Mouse (Mus musculus): ENCODE results near the gene Itga4. TPM values are rescaled to one million over a fixed set of nuclear protein-coding genes. Genes with fewer than 3 reads are reported as not detected.

Itga4 gene
- polyA plus RNA-seq, 1 experiment from 2014 or later: 7.4 TPM

DNA sequence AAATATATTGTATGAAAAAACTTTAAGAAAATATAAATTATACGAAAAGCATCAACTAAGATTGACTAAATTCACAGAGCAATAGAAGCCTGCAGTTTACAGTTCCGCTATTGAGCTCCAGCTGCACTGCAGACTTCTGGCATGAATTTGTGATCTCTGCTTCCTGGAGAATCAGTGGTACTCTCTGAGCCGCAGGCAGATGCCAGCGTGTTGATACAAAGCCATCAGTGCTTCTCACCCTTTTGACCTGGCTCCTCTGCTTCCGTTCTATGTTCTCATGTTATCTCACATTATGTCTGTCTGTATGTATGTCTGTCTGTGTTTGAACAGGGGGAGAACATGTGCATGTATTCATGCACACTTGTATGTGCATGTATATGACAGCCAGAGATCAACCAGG is 6.9 kb upstream of the Itga4 start:
- ATAC-seq (ENCODE audit: insufficient number of reproducible peaks, low FRiP score, low TSS enrichment, low read depth): no peak
- no peaks in the 10 kb centered on the region for H3K36me3 ChIP-seq
- H3K9ac ChIP-seq: no peak overlapping the region
- H3K4me2 ChIP-seq: no peak overlapping the region
- no peaks in the 10 kb centered on the region for H3K4me1 ChIP-seq
- H3K4me3 ChIP-seq: no peak overlapping the region
- H3K27ac ChIP-seq: no peak overlapping the region
- H3K27me3 ChIP-seq: no peaks in the 10 kb centered on the region
- H3K9me3 ChIP-seq: no peaks in the 10 kb centered on the region
- WGBS: 72% methylated on average over 5 of the region's 5 CpGs

- WGBS: 27% methylated on average over 1 of the region's 1 CpGs
- Histone ChIP-seq H3K36me3 (no peaks in the 10 kb centered on the region), H3K4me1 (peaks cover 14% of the 10 kb centered on the region), H3K4me3 (no peak overlapping the region), H3K27me3 (no peaks in the 10 kb centered on the region), H3K27ac (no peak overlapping the region), H3K9me3 (no peaks in the 10 kb centered on the region), H3K9ac (no peak overlapping the region), H3K4me2 (no peak overlapping the region)
- no peak for ATAC-seq (ENCODE audit: insufficient number of reproducible peaks, low FRiP score, low TSS enrichment, low read depth)
These were observed 4.7 kb upstream of the Itga4 start for GRCm38 (mm10) chr2:79250510-79250909.

DNA sequence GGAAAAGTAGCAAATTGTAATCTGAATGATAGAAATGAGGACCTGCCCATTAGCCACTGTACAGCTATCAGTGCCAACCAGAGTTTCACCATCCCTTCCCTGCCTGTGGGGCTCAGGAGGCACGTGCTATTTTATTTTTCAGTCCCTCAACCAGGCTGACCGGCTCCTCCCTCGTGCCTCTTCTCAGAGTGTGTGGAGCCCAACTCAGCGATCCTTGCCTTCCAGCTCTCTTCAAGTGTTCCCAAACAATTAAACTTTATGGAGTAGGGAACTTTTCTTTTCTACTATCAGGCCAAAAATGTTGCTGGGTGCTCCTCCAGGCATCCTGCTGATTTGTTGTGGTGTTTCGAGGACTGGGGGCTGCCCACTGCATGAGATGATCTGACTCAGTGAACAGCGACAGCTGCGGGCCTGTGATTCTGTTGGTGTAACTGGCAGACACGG is 1.4 kb upstream of the Itga4 start:
- Histone ChIP-seq H3K4me2 (no peak overlapping the region), H3K27ac (no peak overlapping the region), H3K36me3 (no peaks in the 10 kb centered on the region), H3K4me1 (peaks cover 20% of the 10 kb centered on the region), H3K9ac (no peak overlapping the region), H3K27me3 (no peaks in the 10 kb centered on the region), H3K9me3 (no peaks in the 10 kb centered on the region), H3K4me3 (no peak overlapping the region)
- no peak for ATAC-seq (ENCODE audit: insufficient number of reproducible peaks, low FRiP score, low TSS enrichment, low read depth)
- 52% methylated on average over 8 of the region's 8 CpGs for WGBS

DNA sequence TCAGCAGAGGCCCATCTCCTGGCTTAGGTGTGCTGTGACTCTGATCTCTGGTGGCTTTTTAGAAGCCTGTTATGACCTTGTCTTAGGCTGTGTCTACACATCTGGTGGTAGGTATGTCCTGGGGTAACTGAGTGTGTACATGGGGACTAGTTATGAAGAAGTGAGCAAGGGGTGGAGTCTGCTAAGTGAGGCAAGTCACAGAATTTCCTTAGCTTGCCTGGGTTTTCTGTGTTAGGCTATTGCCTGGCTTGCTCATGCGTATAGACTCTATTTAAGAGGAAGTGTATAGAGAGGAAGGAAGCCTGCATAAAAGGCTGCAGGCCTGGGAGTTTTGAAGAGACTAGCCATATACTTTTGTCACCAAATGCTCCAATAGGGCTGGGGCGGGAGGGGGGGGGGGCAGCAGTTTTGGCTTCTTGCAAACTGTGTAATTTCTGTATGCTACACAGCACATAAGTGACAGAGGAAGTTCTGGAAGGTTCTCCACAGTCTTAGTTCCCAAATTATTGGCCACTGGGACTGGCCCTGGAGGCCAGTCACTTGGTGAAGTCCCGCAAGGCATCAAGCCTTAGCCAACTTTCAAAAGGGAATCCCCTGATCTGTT is 536 bp upstream of the Itga4 start:
- H3K27ac ChIP-seq: peak overlapping the region; percentile 22; the same call in 1 of the 2 replicates
- H3K9ac ChIP-seq: no peak overlapping the region
- peaks cover 20% of the 10 kb centered on the region for H3K4me1 ChIP-seq
- ATAC-seq (ENCODE audit: insufficient number of reproducible peaks, low FRiP score, low TSS enrichment, low read depth): no peak; the same call in 1 of the 2 replicates
- peak overlapping the region; percentile 47 for H3K4me3 ChIP-seq
- peak overlapping the region; percentile 88 for H3K4me2 ChIP-seq
- no peaks in the 10 kb centered on the region for H3K36me3 ChIP-seq
- no peaks in the 10 kb centered on the region for H3K9me3 ChIP-seq
- WGBS: 62% methylated on average over 3 of the region's 3 CpGs
- H3K27me3 ChIP-seq: no peaks in the 10 kb centered on the region

DNA sequence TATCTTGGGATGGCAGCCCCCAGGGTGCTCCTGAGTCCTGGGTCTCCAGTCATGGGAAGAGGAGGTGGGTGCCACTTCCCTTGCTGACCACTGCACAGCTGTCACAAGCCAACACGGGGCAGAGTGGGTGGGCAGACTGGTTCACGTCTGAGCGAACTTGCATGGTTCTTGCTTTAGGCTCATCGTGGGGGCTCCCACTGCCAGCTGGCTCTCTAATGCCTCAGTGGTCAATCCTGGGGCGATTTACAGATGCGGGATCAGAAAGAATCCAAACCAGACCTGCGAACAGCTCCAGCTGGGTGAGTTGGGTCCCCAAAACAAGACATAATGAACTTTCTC is 744 bp downstream of the Itga4 start:
- 0 out of 2 replicates have a peak, but pooled peaks have one; percentile 30 for ATAC-seq (ENCODE audit: insufficient number of reproducible peaks, low FRiP score, low TSS enrichment, low read depth)
- 0 out of 2 replicates have a peak overlapping the region, but pooled peaks have one; percentile 39 for H3K9ac ChIP-seq
- H3K36me3 ChIP-seq: no peaks in the 10 kb centered on the region
- H3K27me3 ChIP-seq: no peaks in the 10 kb centered on the region
- peak overlapping the region; percentile 88 for H3K4me2 ChIP-seq
- H3K9me3 ChIP-seq: no peaks in the 10 kb centered on the region
- peak overlapping the region; percentile 47 for H3K4me3 ChIP-seq
- 12% methylated on average over 7 of the region's 7 CpGs for WGBS
- peaks cover 20% of the 10 kb centered on the region for H3K4me1 ChIP-seq
- 0 out of 2 replicates have a peak overlapping the region, but pooled peaks have one; percentile 7 for H3K27ac ChIP-seq

DNA sequence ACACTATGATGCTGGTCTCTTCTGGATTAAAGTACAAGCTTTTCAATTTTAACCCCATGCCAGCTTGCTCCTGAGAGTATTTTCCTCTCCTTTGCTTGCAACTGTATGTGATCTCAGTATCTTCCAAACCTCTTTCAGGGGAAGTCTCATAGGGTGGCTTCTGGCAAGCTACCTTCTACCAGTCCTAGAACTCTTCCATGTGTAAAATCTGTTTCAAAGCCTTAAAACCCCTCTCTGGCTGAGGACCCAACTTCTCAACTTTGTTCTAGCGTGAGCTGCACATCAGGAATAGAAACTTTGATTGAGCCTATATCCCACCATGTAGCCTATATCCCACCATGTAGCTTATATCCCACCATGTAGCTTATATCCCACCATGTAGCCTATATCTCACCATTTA is 1.1 kb downstream of the Itga4 start:
- H3K4me1 ChIP-seq: peaks cover 20% of the 10 kb centered on the region
- H3K9me3 ChIP-seq: no peaks in the 10 kb centered on the region
- H3K36me3 ChIP-seq: no peaks in the 10 kb centered on the region
- H3K4me2 ChIP-seq: peak overlapping the region; percentile 88
- 67% methylated on average over 1 of the region's 1 CpGs for WGBS
- no peak overlapping the region for H3K9ac ChIP-seq
- ATAC-seq (ENCODE audit: insufficient number of reproducible peaks, low FRiP score, low TSS enrichment, low read depth): no peak
- H3K4me3 ChIP-seq: peak overlapping the region; percentile 47
- H3K27ac ChIP-seq: peak overlapping the region; percentile 7; the same call in 1 of the 2 replicates
- no peaks in the 10 kb centered on the region for H3K27me3 ChIP-seq

GRCm38 (mm10) chr2:79256880-79257279 is 1.7 kb downstream of the Itga4 start:
- Histone ChIP-seq H3K4me2 (no peak overlapping the region; the same call in 1 of the 2 replicates), H3K4me3 (peak overlapping the region; percentile 47)

DNA sequence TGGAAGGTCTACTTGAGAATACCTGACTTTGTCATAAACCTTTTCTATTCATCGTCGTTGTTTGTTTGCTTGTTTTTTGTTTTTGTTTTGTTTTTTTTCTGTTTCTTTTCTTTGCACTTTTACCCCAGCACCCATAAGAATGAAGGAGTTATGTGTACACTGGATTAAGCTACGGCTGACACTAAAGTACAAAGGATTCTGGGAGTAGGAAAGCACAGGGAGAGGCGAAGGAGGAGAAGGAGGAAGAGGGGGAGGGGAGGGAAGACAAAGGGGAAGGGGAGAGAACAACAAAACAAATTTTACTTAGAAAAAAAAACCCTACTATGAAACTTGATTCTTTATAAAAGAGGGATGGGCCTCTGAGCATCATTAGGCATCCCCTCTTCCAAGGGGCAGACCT is 2.2 kb downstream of the Itga4 start:
- H3K36me3 ChIP-seq: no peaks in the 10 kb centered on the region
- H3K27ac ChIP-seq: no peak overlapping the region
- H3K4me2 ChIP-seq: no peak overlapping the region
- H3K9ac ChIP-seq: no peak overlapping the region
- peaks cover 20% of the 10 kb centered on the region for H3K4me1 ChIP-seq
- no peak for ATAC-seq (ENCODE audit: insufficient number of reproducible peaks, low FRiP score, low TSS enrichment, low read depth)
- no peak overlapping the region for H3K4me3 ChIP-seq
- H3K9me3 ChIP-seq: no peaks in the 10 kb centered on the region
- no peaks in the 10 kb centered on the region for H3K27me3 ChIP-seq
- 75% methylated on average over 4 of the region's 4 CpGs for WGBS

More at GRCm38 (mm10) chr2:79256880-79257279, 1.7 kb downstream of the Itga4 start:
- Histone ChIP-seq H3K9ac (no peak overlapping the region), H3K27ac (no peak overlapping the region; the same call in 1 of the 2 replicates), H3K9me3 (no peaks in the 10 kb centered on the region), H3K36me3 (no peaks in the 10 kb centered on the region), H3K27me3 (no peaks in the 10 kb centered on the region), H3K4me1 (peaks cover 20% of the 10 kb centered on the region)
- 27% methylated on average over 4 of the region's 4 CpGs for WGBS
- ATAC-seq (ENCODE audit: insufficient number of reproducible peaks, low FRiP score, low TSS enrichment, low read depth): no peak

GRCm38 (mm10) chr2:79259326-79259725 is 4.1 kb downstream of the Itga4 start:
- Histone ChIP-seq H3K4me2 (no peak overlapping the region), H3K4me3 (no peak overlapping the region), H3K27ac (no peak overlapping the region), H3K4me1 (peaks cover 16% of the 10 kb centered on the region), H3K36me3 (no peaks in the 10 kb centered on the region), H3K9me3 (no peaks in the 10 kb centered on the region), H3K27me3 (no peaks in the 10 kb centered on the region), H3K9ac (no peak overlapping the region)
- ATAC-seq (ENCODE audit: insufficient number of reproducible peaks, low FRiP score, low TSS enrichment, low read depth): no peak
- 70% methylated on average over 4 of the region's 4 CpGs for WGBS

DNA sequence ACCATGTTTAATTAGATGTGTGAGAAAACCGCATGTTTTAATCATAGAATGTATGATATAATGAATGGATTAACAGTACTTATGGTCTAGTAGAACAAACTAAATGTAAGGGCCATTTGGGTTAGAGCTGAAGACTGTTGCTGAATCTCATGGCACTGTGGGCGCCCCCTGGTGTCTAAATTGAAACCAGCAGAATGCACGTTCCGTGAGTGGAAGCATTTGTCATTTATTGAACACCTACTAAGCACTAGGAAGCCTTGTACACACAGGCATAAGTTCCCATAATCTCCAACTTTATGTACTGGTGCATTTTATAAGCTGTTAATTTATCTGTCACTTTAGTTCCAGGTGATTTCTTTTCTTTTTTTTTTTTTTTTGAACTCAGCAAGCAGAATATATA is 10.4 kb downstream of the Itga4 start:
- Histone ChIP-seq H3K36me3 (no peaks in the 10 kb centered on the region), H3K9me3 (no peaks in the 10 kb centered on the region), H3K4me1 (no peaks in the 10 kb centered on the region), H3K9ac (no peak overlapping the region), H3K4me3 (no peak overlapping the region), H3K4me2 (no peak overlapping the region), H3K27ac (no peak overlapping the region), H3K27me3 (no peaks in the 10 kb centered on the region)
- 46% methylated on average over 4 of the region's 4 CpGs for WGBS
- ATAC-seq (ENCODE audit: insufficient number of reproducible peaks, low FRiP score, low TSS enrichment, low read depth): no peak

DNA sequence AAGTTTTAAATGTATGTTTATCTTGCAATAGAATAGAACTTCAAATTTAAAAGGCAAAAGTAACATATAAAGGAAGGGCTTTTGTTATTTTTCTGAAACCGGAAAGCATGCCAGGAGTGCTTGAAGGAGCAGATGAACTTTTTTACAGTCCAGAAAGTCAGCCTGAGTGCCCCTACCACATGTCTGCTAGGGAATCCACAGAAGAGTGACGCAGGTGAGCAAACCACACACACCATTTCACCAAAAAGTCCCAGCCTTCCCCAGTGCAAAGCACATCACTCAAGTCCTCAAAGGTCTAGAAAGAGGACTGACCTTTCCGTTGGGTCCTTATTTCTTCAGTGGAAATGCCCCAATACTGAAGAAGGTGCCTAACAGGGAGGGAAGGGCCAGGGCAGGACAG is 11.3 kb downstream of the Itga4 start:
- no peaks in the 10 kb centered on the region for H3K27me3 ChIP-seq
- H3K9me3 ChIP-seq: no peaks in the 10 kb centered on the region
- no peak overlapping the region for H3K4me3 ChIP-seq
- H3K36me3 ChIP-seq: no peaks in the 10 kb centered on the region
- no peak overlapping the region for H3K27ac ChIP-seq
- H3K4me1 ChIP-seq: no peaks in the 10 kb centered on the region
- 83% methylated on average over 3 of the region's 3 CpGs for WGBS
- no peak overlapping the region for H3K4me2 ChIP-seq
- no peak overlapping the region for H3K9ac ChIP-seq
- ATAC-seq (ENCODE audit: insufficient number of reproducible peaks, low FRiP score, low TSS enrichment, low read depth): no peak

- Histone ChIP-seq H3K27ac (no peak overlapping the region), H3K4me3 (no peak overlapping the region), H3K9me3 (no peaks in the 10 kb centered on the region), H3K4me1 (no peaks in the 10 kb centered on the region), H3K4me2 (no peak overlapping the region), H3K27me3 (no peaks in the 10 kb centered on the region), H3K9ac (no peak overlapping the region), H3K36me3 (no peaks in the 10 kb centered on the region)
- WGBS: 82% methylated on average over 3 of the region's 3 CpGs
- ATAC-seq (ENCODE audit: insufficient number of reproducible peaks, low FRiP score, low TSS enrichment, low read depth): no peak
These were observed 12.0 kb downstream of the Itga4 start for GRCm38 (mm10) chr2:79267181-79267580.

DNA sequence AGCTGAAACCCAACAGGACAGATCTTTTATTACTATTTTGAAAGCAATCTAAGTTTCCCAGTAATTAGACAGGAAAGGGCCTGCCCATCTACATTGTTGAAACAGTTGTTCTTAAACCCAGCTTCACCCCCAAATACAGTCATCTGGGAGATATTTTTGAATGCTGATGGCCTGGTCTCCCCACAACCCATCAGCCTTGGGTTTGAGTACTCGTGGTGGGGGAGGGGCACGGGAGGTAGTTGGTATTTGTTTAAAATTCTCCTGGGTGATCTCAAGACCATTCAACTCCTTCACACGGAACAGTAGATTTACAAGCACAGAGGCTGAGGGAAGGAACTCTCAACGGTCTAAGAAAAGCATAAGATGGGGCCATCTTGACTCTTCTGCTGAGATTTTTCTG is 13.6 kb downstream of the Itga4 start:
- ATAC-seq (ENCODE audit: insufficient number of reproducible peaks, low FRiP score, low TSS enrichment, low read depth): no peak
- H3K4me3 ChIP-seq: no peak overlapping the region
- H3K9me3 ChIP-seq: no peaks in the 10 kb centered on the region
- 63% methylated on average over 4 of the region's 4 CpGs for whole genome bisulfite sequencing
- no peaks in the 10 kb centered on the region for H3K27me3 ChIP-seq
- no peaks in the 10 kb centered on the region for H3K4me1 ChIP-seq
- no peaks in the 10 kb centered on the region for H3K36me3 ChIP-seq
- no peak overlapping the region for H3K9ac ChIP-seq
- no peak overlapping the region for H3K4me2 ChIP-seq
- H3K27ac ChIP-seq: no peak overlapping the region
